Mouse (Mus musculus) ES-Bruce4 (cell line): ENCODE data around the gene Rbm43.

Source experiments
- CTCF ChIP-seq: IDR thresholded peaks from one replicate; pipeline ENCODE4 v1.8.1; 2011; ENCODE audit warnings: low read depth, low read length
- EP300 ChIP-seq: IDR thresholded peaks from 2 replicates; pipeline ENCODE4 v1.6.1; 2011; ENCODE audit warnings: low read depth, low read length; ENCODE audit not compliant: insufficient read depth
- POLR2A ChIP-seq: IDR thresholded peaks from one replicate; pipeline ENCODE4 v1.8.1; 2011; ENCODE audit warnings: low read length; ENCODE audit not compliant: insufficient read depth

DNA sequence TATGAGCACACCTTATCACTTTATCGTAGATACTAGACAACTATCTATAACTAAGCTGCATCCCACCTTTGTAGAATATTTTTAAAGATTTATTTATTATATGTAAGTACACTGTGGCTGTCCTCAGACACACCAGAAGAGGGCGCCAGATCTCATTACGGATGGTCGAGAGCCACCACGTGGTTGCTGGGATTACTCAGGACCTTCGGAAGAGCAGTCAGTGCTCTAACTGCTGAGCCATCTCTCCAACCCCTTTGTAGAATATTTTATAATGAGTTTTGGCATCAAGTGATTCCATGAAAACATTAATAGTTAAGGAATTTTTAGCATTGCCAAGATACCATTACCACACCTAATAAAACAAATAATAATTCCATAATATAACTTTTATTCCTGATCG lies 20.4 kb downstream of the Rbm43 start:
- TF ChIP-seq POLR2A (no peak), CTCF (no peak), EP300 (no peak)
